Mouse (Mus musculus): Measurements from ENCODE around the gene Srcin1. TPM values are rescaled to one million over a fixed set of nuclear protein-coding genes. Genes with fewer than 3 reads are reported as not detected.

Gene Srcin1
- 0.03 TPM in 1 of 2 replicates, not detected in the other for polyA plus RNA-seq (2012; ENCODE audit: insufficient read depth, low replicate concordance)

GRCm38 (mm10) chr11:97576136-97576906, at the start of gene Srcin1:
Gene Srcin1, minus strand, starts transcription at chr11:97576186.
- TF ChIP-seq GATA1 (IDR thresholded peaks at IDR 0.05; ENCODE audit: borderline replicate concordance, low read length) (no peak), FLI1 (IDR thresholded peaks at IDR 0.05; ENCODE audit: low read length) (no peak)
- Histone ChIP-seq H3K4me3 (replicated peaks) (peak within 1 kb of the TSS; percentile 91), H3K36me3 (replicated peaks; ENCODE audit: low read length) (no peaks in the 10 kb centered on the region), H3K27me3 (replicated peaks) (peaks cover 96% of the 10 kb centered on the region), H3K9me3 (no peaks in the 10 kb centered on the region), H3K4me1 (peaks cover 19% of the 10 kb centered on the region)

GRCm38 (mm10) chr11:97625551-97625950, 49.6 kb upstream of the Srcin1 start:
- no peak for TF ChIP-seq FLI1 (IDR thresholded peaks at IDR 0.05; ENCODE audit: low read length)
- no peak for TF ChIP-seq GATA1 (IDR thresholded peaks at IDR 0.05; ENCODE audit: borderline replicate concordance, low read length)
- H3K4me3 ChIP-seq (replicated peaks), result no peak overlapping the region
- H3K36me3 ChIP-seq (replicated peaks; ENCODE audit: low read length), result no peaks in the 10 kb centered on the region
- H3K9me3 ChIP-seq, result peaks cover 20% of the 10 kb centered on the region
- peaks cover 35% of the 10 kb centered on the region for H3K4me1 ChIP-seq
- H3K27me3 ChIP-seq (replicated peaks), result peaks cover 84% of the 10 kb centered on the region

- Histone ChIP-seq H3K4me1 (peaks cover 14% of the 10 kb centered on the region), H3K4me3 (replicated peaks) (no peak overlapping the region), H3K9me3 (peaks cover 15% of the 10 kb centered on the region), H3K36me3 (replicated peaks; ENCODE audit: low read length) (no peaks in the 10 kb centered on the region), H3K27me3 (replicated peaks) (peaks cover 78% of the 10 kb centered on the region)
- no peak for TF ChIP-seq FLI1 (IDR thresholded peaks at IDR 0.05; ENCODE audit: low read length)
- no peak for TF ChIP-seq GATA1 (IDR thresholded peaks at IDR 0.05; ENCODE audit: borderline replicate concordance, low read length)
These were observed 47.2 kb upstream of the Srcin1 start for GRCm38 (mm10) chr11:97623166-97623565.

GRCm38 (mm10) chr11:97622440-97622839, 46.5 kb upstream of the Srcin1 start:
- Histone ChIP-seq H3K4me3 (replicated peaks) (no peak overlapping the region), H3K36me3 (replicated peaks; ENCODE audit: low read length) (no peaks in the 10 kb centered on the region), H3K27me3 (replicated peaks) (peaks cover 78% of the 10 kb centered on the region), H3K4me1 (peaks cover 14% of the 10 kb centered on the region), H3K9me3 (peaks cover 8% of the 10 kb centered on the region; the same call in 1 of the 2 replicates)
- TF ChIP-seq FLI1 (IDR thresholded peaks at IDR 0.05; ENCODE audit: low read length) (no peak), GATA1 (IDR thresholded peaks at IDR 0.05; ENCODE audit: borderline replicate concordance, low read length) (no peak)

DNA sequence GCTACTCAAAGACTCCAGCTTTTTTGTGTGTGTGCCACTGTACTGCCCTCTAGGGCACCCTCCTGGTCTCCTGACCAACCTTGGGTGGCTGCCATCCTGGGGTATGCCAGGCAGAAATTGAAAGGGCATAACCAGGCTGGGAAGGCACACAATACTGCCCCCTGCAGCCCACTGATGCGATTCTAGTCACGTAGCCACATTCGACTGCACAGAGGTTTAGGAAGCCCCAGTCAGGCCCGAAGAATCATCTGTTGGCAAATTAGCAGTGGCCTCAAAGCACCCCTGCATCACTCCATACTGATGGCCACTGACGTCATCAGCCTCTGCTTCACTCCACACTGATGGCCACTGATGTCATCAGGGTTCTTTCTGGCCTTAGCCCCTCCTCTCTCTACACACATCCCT, 43.4 kb upstream of the Srcin1 start:
- no peak for TF ChIP-seq GATA1 (IDR thresholded peaks at IDR 0.05; ENCODE audit: borderline replicate concordance, low read length)
- no peak for TF ChIP-seq FLI1 (IDR thresholded peaks at IDR 0.05; ENCODE audit: low read length)
- no peak overlapping the region for H3K4me3 ChIP-seq (replicated peaks)
- peaks cover 15% of the 10 kb centered on the region for H3K9me3 ChIP-seq
- H3K27me3 ChIP-seq (replicated peaks), result peaks cover 74% of the 10 kb centered on the region
- no peaks in the 10 kb centered on the region for H3K36me3 ChIP-seq (replicated peaks; ENCODE audit: low read length)
- H3K4me1 ChIP-seq, result peaks cover 11% of the 10 kb centered on the region

GRCm38 (mm10) chr11:97618368-97618767, 42.4 kb upstream of the Srcin1 start:
- H3K36me3 ChIP-seq (replicated peaks; ENCODE audit: low read length), result no peaks in the 10 kb centered on the region
- H3K27me3 ChIP-seq (replicated peaks), result peaks cover 70% of the 10 kb centered on the region
- TF ChIP-seq FLI1 (IDR thresholded peaks at IDR 0.05; ENCODE audit: low read length) (no peak), GATA1 (IDR thresholded peaks at IDR 0.05; ENCODE audit: borderline replicate concordance, low read length) (no peak)
- no peak overlapping the region for H3K4me3 ChIP-seq (replicated peaks)
- peaks cover 11% of the 10 kb centered on the region for H3K4me1 ChIP-seq
- H3K9me3 ChIP-seq, result peaks cover 15% of the 10 kb centered on the region

DNA sequence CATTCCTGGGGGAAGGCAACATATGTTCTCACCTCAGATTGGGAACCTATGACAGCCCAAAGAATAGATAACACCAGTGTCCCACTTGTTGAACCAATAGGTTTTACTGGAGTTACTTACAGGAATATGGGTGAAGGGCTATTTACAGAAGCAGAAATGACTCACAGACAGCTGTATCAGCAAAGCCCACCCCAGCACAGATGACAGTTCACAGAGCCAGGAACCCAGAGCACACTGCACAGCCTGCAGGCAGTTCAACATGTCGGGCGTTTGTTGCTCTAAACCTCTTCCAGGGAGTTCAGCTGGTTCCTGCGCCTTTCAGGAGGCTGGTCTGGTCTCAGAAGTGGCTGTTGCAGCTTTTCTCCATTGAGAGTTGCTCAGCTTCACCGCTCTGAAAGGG, 39.3 kb upstream of the Srcin1 start:
- Histone ChIP-seq H3K4me1 (no peaks in the 10 kb centered on the region), H3K36me3 (replicated peaks; ENCODE audit: low read length) (no peaks in the 10 kb centered on the region), H3K4me3 (replicated peaks) (no peak overlapping the region), H3K9me3 (peaks cover 10% of the 10 kb centered on the region), H3K27me3 (replicated peaks) (peaks cover 85% of the 10 kb centered on the region)
- TF ChIP-seq GATA1 (IDR thresholded peaks at IDR 0.05; ENCODE audit: borderline replicate concordance, low read length), result no peak
- no peak for TF ChIP-seq FLI1 (IDR thresholded peaks at IDR 0.05; ENCODE audit: low read length)

- peaks cover 81% of the 10 kb centered on the region for H3K27me3 ChIP-seq (replicated peaks)
- no peak for TF ChIP-seq GATA1 (IDR thresholded peaks at IDR 0.05; ENCODE audit: borderline replicate concordance, low read length)
- no peak overlapping the region for H3K4me3 ChIP-seq (replicated peaks)
- H3K36me3 ChIP-seq (replicated peaks; ENCODE audit: low read length), result no peaks in the 10 kb centered on the region
- H3K9me3 ChIP-seq, result peaks cover 7% of the 10 kb centered on the region
- H3K4me1 ChIP-seq, result no peaks in the 10 kb centered on the region
These were observed 35.1 kb upstream of the Srcin1 start for GRCm38 (mm10) chr11:97611076-97611475.

GRCm38 (mm10) chr11:97609743-97610142, 33.8 kb upstream of the Srcin1 start:
- H3K4me3 ChIP-seq (replicated peaks), result no peak overlapping the region
- peaks cover 80% of the 10 kb centered on the region for H3K27me3 ChIP-seq (replicated peaks)
- no peaks in the 10 kb centered on the region for H3K36me3 ChIP-seq (replicated peaks; ENCODE audit: low read length)
- no peaks in the 10 kb centered on the region for H3K9me3 ChIP-seq
- no peak for TF ChIP-seq GATA1 (IDR thresholded peaks at IDR 0.05; ENCODE audit: borderline replicate concordance, low read length)
- no peak for TF ChIP-seq FLI1 (IDR thresholded peaks at IDR 0.05; ENCODE audit: low read length)
- H3K4me1 ChIP-seq, result no peaks in the 10 kb centered on the region

DNA sequence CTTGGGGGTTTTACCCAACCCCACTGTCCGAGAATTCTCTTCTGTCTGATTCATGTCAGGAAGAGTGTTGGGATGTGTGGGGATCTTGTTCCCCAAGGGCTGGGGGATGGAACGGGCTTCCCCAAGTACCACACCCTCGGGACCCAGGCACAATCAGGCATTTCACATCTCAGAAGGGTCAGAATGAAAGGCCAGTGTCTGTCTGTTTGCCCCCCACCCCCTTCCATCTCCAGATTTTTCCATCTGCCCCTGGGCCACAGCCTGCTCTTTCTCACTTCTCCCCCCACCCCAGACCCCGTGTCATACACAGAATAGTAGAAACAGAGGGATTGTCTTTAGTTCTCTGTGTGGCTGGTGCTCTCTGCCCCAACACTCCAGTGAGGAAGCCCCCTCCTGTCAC, 32.9 kb upstream of the Srcin1 start:
- H3K9me3 ChIP-seq, result no peaks in the 10 kb centered on the region
- no peak overlapping the region for H3K4me3 ChIP-seq (replicated peaks)
- TF ChIP-seq FLI1 (IDR thresholded peaks at IDR 0.05; ENCODE audit: low read length) (no peak), GATA1 (IDR thresholded peaks at IDR 0.05; ENCODE audit: borderline replicate concordance, low read length) (no peak)
- H3K4me1 ChIP-seq, result no peaks in the 10 kb centered on the region
- H3K36me3 ChIP-seq (replicated peaks; ENCODE audit: low read length), result no peaks in the 10 kb centered on the region
- H3K27me3 ChIP-seq (replicated peaks), result peaks cover 82% of the 10 kb centered on the region
